Mouse (Mus musculus) brain, adult 2 months (tissue): ENCODE data around the gene Pkp4.

Experiments used
- DNase-seq: peaks from one replicate; pipeline ENCODE4 v3.0.0; 2011; ENCODE audit warnings: low read depth, low spot score

Gene Pkp4

GRCm38 (mm10) chr2:59184107-59185064 is 23.7 kb downstream of the Pkp4 start:
- no peak for DNase-seq

GRCm38 (mm10) chr2:59186122-59186521 is 25.5 kb downstream of the Pkp4 start:
- no peak for DNase-seq

GRCm38 (mm10) chr2:59186966-59187365 is 26.3 kb downstream of the Pkp4 start:
- DNase-seq, result no peak

- DNase-seq, result peak; percentile 78
Measured at GRCm38 (mm10) chr2:59188306-59188705, 27.7 kb downstream of the Pkp4 start.

GRCm38 (mm10) chr2:59189661-59190185 is 29.1 kb downstream of the Pkp4 start:
- DNase-seq, result peak; percentile 64

GRCm38 (mm10) chr2:59190186-59190585 is 29.5 kb downstream of the Pkp4 start:
- peak; percentile 62 for DNase-seq

- peak; percentile 59 for DNase-seq
Measured at GRCm38 (mm10) chr2:59191466-59191865, 30.8 kb downstream of the Pkp4 start.

GRCm38 (mm10) chr2:59193117-59193516 is 32.5 kb downstream of the Pkp4 start:
- no peak for DNase-seq

- no peak for DNase-seq
Measured at GRCm38 (mm10) chr2:59197156-59197555, 36.5 kb downstream of the Pkp4 start.

- peak; percentile 58 for DNase-seq
Measured at GRCm38 (mm10) chr2:59199476-59199976, 38.9 kb downstream of the Pkp4 start.

GRCm38 (mm10) chr2:59200511-59200910 is 39.9 kb downstream of the Pkp4 start:
- no peak for DNase-seq

- peak; percentile 48 for DNase-seq
Measured at GRCm38 (mm10) chr2:59202930-59203329, 42.3 kb downstream of the Pkp4 start.

GRCm38 (mm10) chr2:59203627-59204425 is 43.2 kb downstream of the Pkp4 start:
- DNase-seq, result peak; percentile 49

- DNase-seq, result peak; percentile 76
Measured at GRCm38 (mm10) chr2:59205092-59205491, 44.4 kb downstream of the Pkp4 start.

GRCm38 (mm10) chr2:59206190-59206589 is 45.5 kb downstream of the Pkp4 start:
- DNase-seq, result no peak

- DNase-seq, result peak; percentile 51
Measured at GRCm38 (mm10) chr2:59207240-59207639, 46.6 kb downstream of the Pkp4 start.

- DNase-seq, result peak; percentile 69
Measured at GRCm38 (mm10) chr2:59207725-59208124, 47.1 kb downstream of the Pkp4 start.

GRCm38 (mm10) chr2:59208276-59208675 is 47.6 kb downstream of the Pkp4 start:
- DNase-seq, result no peak

- no peak for DNase-seq
Measured at GRCm38 (mm10) chr2:59211051-59211450, 50.4 kb downstream of the Pkp4 start.

- DNase-seq, result peak; percentile 74
Measured at GRCm38 (mm10) chr2:59212430-59212829, 51.8 kb downstream of the Pkp4 start.

- peak; percentile 88 for DNase-seq
Measured at GRCm38 (mm10) chr2:59212846-59213245, 52.2 kb downstream of the Pkp4 start.

GRCm38 (mm10) chr2:59217931-59218330 is 57.3 kb downstream of the Pkp4 start:
- DNase-seq, result no peak
